Mouse (Mus musculus): ENCODE measurements at regions not wholly inside any gene's neighbourhood (a gene's known extent, or its start where the extent isn't known, plus 50 kb on each side); places are given as distances from the start of the nearest gene placed in this dataset.

DNA sequence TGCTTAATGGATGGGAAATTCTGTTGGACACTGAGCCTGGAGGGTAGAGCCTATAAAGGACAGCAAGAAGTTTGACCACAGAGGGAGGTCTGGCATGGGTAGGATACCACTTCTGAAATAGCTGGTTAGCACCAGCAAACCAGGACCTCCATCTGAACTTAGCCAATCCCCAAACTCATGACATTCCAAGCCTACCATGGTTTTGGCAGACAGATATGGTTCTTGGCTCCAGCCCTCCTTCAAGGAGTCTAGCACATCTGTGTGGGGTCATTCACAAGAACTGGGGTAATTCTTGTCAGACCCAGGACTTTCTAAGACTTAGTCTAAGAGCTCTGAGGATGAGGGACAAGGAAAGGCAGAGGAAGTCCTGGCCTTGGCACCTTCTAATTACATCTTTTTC is 187.7 kb downstream of the Phlda1 start:
- DNase-seq (ENCODE audit: low spot score in 2 of 2): no peak

DNA sequence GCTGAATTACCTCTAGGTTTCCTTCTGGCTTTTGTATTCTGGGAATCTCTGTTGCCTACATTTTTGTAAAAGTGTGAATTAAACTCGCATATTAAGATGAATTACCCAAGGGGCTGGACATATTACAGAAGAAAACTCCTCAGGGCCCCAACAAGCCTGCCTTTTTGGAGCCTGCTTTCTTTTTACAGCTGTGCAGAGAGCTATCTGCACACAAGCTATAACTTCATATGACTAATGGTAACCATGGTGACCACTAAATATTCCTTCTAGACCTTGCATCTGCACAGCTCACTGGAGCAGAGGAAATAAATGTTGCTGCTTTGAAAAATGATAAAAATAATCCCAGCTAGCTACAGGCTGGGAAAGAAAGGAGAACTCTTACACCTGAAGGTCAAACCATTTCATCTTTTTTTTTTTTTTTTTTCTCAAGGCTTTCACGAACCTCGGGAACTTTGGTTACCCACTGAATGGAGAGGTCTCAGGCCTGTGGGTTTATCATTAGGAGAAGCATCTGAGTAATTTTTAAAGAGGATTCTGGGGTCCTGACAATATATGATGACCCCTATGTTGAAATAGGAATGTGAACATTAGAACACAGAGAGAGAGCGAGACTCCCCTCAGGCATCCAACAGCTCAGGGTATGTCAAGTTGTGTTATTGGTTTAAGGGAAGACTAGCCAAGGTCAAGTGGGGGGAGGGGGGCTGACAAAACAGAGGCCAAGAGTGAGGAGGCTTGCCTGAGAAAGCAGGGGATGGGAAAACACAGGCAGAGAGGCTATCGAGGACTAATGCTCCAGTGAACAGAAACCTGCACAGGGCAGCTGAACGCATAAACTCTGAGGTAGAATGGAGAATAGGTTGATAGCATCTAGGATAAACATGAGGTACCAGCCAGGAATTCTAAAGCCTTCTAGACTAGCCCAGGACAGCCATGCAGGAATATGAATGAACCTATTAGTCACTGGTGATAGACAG is 188.4 kb downstream of the Phlda1 start:
- DNase-seq (ENCODE audit: low spot score in 2 of 2): no peak

DNA sequence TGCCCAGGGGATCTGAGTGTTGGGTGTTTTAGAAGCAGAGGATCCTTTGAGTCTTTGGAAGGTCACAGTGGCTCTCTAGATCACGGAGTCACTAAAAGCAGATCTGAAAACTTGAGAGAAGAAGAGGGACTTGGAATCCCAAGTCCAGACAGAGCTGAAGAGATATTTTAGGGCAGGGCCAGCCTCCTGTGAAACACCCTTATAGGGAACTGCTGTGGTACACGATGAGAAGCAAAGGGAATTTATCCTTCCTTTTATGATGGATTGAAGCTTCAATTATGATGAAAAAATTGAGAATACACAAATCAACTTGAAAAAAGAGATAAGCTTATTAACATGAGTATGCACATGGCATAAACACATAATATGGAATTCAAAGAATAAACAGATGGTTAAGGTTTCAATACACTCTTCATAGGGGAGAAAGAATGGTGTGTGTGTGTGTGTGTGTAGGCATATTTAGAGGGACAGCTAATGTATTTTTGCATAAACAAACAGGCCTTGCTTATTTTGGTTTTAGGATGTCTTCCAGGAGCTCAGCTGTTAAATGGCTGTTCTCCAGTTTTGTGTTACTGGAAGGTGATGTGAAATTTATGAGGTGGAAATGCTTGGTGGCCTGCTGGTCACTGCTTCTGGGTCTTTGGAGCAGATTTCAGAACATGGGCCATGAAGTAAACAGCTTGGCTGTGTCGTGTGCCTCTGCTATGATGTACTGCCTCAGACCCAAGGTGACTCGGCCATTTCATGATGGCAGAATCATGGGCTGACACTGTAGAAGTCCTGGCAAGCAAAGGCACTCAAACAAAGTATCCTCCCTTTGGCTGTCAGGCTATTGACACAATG is 190.1 kb downstream of the Phlda1 start:
- no peak for DNase-seq (ENCODE audit: low spot score in 2 of 2)

DNA sequence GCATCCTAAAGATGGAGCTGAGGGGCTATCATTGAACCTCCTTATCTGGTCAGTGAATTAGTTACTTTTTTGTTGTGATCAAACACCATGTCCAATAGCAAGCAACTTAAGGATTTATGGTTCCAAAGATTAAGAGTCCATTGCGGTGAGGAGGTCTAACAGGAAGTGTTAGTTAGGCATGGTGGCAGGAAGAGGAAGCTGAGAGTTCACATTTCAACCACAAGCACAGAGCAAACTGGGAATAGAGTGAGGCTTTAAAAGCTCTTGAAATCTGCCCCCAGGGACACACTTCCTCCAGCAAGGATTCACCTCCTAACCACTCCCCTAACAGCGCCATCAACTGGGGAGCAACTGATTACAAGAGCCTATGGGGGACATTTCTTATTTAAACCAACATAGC is 190.9 kb downstream of the Phlda1 start:
- DNase-seq (ENCODE audit: low spot score in 2 of 2): no peak

DNA sequence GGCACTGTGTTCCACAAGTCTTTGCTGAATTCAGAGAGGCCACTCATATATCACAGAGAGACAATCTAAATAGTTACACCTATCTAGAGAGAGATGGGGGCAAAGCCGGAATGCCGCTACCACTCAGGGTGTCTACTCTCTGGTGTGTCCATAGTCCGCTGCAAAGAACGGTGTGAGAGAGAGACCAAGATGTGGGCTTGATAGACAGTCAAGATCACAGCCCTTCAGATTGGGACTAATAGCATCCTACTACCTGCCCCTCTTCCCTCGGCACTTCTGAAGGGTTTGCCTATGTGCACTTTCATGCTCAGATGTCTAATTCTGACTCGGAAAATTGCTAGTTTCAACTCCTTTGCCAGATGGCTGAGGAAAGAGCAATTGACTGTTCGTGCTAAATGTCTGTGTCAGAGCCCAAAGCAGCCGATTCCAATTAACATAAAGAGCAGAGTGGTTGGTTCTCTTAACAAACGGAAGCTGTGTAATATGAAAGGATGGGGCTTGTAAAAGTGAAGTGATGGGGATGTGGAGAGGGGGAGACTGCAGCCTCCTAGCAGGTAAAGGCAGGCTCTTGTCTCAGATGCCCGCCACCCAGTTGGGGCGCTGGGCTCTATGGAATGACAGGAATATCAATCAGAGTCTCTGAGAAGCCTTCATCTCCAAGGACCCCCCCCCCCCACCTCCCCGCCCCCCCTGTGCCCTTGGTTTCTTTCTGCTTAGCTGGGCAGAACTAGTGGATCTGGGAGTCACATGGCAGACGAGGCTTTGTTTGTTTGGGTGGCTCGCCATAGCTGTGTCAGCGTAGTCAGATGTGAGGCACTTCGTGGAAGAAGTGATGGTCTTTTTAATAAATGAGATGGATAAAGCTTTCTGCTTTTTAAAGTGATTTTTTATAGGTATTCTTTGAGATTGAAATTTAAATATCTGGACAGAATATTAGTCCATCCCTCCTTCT is 193.7 kb downstream of the Phlda1 start:
- peak in 1 of 2 experiments; percentile 19 for DNase-seq (ENCODE audit: low spot score in 2 of 2)

DNA sequence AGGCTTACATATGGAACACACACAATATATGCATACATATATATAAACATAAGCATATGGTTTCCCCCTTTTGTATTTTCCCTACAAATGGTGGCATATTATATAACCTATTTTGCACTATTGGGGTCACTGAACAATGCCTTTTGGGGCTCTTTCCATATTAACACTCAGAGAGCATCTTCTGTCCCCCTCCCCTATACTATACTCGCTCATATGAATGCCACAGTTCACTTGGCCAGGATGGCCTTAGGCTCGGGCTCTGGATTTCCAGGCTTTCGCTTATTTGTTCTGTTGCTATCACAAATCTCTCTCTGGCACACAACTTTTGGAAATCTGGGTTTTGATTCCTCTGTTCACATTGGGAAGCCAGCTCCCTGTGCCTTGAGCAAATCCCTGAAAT is 194.5 kb downstream of the Phlda1 start:
- DNase-seq (ENCODE audit: low spot score in 2 of 2): no peak

DNA sequence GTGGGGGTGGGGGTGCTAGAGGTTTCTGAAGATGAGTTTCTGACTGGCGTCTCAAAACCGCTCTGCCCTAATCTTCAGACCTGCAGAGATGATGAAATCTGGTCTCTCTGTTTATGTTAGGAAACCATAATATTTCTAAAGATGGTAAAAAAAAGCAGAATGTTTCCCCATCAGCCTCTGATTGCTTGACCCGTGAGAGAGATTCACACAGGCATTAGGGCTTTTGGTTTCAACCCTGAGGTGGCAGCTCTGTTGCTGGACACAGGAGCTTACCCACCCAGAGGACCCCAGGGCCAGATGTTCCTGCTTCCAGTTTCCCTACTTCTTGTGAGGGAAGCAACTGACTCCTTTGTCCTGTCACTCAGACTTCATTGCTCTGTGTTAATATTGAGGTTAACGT is 195.1 kb downstream of the Phlda1 start:
- no peak for DNase-seq (ENCODE audit: low spot score in 2 of 2)

DNA sequence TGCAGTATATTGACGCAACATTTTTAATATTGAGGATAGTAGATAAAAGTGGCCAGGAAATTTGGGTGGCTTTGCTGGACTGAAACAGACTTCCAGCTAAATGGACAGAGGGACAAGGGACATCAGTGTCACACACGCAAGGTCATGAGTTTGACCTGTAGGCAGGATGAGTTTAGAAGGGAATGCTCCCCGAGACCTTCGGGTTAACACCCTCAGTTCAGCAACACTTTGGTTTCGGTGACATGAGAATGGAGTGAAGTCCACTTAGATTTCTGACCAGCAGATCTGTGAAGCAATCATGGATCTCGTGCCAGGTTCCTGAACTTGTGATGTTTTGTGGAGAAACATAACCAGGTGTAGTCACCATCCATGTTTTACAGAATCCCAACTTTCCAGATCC is 196.3 kb downstream of the Phlda1 start:
- no peak for DNase-seq (ENCODE audit: low spot score in 2 of 2)

DNA sequence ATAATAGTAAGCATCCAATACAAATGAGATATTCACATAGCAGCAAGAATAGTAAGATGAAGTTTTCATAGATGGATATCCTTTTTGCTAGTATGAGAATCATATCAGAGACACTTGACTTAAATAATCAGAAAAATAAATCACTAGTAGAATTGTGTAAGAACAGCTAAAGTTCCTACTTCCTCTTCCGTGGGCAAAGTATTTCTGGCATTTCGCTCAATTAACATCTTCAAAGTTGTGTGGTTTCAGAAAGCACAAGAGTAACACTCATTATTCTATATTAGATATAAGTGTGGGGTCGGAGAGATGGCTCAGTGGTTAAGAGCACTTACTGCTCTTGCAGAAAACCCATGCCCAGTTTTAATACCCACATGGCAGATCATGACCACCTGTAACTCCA is 197.4 kb downstream of the Phlda1 start:
- no peak for DNase-seq (ENCODE audit: low spot score in 2 of 2)

DNA sequence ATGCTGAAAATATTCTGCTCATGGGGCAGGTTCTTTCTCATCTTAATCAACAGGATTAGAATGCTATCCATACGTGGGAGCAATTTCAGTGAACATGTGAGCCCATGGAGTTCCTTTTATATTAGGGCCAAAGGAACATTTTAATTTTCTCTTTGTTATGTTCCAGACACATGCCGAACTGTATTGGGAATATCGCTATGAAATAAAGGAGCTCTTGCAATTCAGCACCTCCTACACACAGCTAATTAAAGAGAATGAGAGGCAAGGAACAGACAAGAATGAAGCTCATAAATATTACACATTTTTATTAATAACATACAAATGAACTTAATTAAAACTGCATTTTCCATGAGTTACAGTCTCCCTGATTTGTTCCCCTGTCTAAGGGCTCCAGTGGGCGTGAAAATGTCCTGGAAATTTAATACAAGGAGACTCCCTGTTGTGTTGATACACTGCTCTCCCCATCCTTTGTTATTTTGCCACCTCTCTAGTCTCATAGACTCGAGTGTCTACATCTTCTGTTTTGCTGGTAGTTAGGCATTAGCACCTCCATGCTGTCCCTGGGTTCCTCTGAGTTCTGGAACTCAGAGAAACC is 205.5 kb downstream of the Phlda1 start:
- no peak for DNase-seq (ENCODE audit: low spot score in 2 of 2)

DNA sequence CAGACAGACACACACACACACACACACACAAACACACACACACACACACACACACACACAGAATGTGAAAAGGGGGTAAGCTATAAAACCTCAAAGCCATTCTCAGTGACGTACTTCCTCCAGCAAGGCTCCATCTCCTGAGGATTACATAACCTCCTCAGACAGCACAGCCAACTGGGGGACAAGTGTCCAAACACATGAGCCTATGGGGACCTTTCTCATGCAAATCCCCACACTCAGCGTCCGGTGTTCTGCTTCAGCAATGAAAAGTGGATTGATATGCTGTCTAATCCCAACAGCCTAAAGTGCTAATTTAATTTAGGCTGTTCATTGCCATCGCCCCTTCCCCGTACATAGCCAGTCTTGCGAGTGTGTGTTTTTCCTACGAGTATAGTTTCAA is 206.9 kb downstream of the Phlda1 start:
- DNase-seq (ENCODE audit: low spot score in 2 of 2): no peak

DNA sequence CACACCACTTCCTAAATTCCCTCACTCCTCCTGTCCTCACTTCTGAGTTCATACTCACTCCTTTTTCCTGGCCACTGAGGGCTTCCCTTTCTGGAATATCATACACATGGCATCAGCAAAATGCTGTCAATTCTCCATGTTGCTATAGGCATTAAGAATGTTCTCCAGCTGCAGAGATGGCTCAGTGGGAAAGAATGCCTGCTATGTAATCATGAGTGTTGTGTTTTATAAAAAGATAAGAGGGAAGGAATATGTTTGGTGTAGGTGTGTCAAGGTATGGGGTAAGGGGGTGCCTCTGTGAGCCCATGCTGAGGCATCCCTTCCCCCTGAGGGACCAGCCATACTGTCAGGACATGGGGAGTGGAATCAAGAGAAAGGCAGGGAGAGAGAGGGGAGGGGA is 207.6 kb downstream of the Phlda1 start:
- no peak for DNase-seq (ENCODE audit: low spot score in 2 of 2)

DNA sequence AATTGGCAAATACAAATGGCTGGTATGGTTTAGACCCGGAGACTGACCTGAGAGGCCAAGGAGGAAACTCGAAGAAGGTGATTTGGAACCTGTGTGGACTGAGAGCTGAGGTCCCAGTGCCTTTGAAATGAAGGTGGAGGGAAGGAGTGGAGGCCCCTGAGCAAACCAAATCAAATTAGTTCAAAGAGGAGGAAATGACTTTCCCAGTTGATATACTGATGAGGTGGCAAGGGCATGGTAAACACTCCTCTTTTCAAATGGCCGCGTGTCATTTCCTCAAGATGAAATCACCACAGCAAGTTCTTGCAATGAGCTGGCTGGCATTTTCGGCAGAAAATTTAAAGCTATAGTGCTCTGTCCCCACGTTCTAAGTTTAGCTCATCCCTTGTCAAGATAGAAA is 209.1 kb downstream of the Phlda1 start:
- DNase-seq (ENCODE audit: low spot score in 2 of 2): no peak

DNA sequence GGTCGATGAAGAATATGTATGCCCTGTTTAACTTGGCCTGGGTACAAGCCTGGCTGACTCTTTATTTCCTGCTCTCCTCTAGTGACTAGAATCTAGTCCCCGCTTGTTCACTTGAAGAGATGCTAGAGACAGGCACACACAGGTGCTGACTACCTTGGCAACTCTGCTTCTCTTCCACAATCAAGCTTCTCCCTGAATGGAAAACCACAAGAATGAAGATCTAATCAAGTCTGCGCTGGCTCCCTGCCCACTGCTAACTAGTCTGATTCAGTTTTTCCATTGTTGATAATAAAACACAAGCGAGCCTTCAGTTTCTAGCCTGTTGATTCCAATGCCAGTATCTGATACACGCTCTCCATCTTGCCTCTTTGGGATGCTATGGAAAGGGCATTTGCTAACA is 213.5 kb downstream of the Phlda1 start:
- peak; percentile 22 to 31 for DNase-seq (ENCODE audit: low spot score in 2 of 2)

DNA sequence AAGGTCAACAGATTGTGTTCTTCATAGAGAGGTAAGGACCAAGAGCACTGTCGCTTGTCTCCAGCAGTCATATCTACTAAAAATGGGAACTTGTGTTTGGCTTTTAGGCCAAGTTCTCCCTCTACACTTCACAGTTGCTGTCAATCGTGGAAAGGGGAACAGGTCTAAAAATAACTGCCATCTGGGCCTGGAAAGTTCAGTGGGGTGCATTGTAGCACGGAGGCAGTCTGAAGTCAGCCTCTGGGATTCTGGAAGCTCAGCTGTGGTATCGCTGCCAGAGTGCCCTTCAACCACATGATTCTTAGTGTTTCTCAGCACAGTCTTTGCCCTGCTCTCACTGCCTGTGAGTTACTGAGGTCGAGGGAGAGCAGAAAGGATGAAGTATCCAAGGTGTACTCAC is 215.0 kb downstream of the Phlda1 start:
- DNase-seq (ENCODE audit: low spot score in 2 of 2): peak in 1 of 2 experiments; percentile 12

DNA sequence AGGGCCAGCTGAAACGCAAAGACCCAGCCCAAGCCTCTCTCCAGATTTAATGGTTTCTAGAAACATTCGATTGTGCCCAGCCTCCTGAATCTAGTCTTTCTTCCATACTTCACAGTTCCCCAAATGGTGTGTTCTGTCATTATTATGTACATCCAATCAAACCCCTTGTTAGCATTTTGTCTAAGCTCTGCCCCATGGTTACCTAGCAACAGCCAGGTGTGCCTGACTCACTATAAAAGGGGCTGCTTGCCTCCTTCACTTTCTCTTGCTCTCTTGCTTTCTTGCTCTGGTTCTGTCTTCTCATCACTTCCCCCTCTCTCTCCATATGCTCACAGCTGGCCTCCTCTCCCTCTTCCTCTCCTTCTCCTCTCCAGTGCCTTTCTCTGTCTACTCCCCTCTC is 217.8 kb downstream of the Phlda1 start:
- no peak for DNase-seq (ENCODE audit: low spot score in 2 of 2)

DNA sequence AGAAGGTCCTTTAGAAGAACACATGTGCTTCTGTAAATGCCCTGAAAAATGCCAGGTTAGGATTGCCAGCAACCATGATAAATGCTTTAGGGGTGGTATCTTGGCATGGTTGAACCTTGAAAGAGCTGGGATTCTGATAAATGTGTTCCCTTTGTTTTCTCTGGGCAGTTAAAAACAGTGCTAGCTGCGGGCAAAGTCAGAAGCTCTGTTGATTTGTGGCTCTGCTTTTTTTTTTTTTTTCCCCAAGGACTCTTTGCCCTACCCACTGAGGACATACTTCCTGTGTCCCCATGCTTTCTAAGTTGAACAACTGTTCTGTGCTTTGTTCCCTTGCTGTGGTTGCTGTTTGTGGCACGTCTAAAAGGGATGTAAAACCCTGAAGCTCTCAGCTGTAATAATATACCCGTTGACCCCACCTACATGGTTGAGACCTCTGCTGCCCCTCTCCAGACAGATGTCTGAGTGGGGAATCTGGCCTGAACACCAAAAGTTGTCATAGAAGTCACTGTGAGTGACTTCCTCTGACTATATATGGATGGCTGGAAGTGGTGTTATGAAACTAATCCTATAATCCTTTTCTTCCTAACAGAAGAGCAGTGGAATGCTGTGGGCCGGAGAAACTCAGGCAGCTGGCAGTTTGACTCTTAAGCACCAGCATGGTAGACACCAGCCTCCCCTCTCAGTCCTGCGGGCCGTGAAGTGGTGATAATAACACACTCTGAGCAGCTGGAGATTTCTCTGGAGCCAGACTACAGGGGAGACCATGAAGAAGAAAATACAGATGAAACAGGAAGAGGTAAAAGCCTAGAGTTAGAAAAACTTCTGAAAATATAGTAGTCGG is 218.7 kb downstream of the Phlda1 start:
- no peak for DNase-seq (ENCODE audit: low spot score in 2 of 2)

DNA sequence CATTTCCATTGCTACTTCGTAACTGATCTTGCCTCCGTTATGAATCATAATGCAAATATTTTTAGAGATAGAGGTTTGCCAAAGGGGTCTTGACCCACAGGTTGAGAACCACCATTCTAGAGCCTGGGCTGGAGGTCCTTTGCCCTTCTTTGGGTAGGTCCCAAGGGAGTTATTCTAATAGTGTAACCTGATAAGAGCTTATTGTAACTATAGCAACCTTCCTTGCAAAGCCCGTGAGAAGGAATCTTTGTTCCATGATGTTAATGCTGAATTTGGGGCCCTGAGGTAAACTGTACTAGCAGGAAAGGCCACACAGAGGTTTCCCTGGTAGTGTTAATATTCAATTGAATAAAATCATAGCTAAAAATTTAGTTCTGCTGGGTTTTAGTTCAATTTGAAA is 229.9 kb downstream of the Phlda1 start:
- DNase-seq (ENCODE audit: low spot score in 2 of 2): no peak

DNA sequence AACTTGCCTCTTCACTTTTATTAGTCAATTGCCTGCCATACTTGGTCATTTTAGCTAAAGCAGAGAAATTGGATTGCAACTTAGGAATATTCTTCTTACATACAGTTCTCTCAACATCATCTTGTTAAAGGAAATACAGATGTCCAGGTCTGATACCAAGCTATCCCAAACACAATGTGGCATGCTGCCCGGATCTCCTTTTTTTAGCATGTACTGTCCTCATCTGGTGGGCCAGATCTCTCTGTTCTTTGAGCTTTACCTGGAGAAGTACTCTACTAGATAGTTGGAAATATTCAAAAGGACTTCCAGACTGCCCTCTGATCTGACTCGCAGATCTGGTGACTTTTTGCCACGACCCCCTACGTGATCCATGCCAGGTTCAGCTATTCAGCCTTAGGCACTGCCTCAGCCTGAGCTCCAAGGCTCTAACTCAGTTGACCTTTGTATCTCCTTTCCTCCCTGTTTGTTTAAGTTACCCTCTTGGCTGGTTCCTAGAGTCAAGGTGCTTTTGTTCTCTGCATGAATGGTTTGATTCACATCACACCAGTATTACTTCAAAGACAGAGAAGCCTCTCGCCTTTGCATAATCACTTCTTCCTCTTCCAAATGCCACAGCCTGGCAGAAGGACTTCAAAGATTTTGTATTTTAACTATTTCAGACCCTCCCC is 232.9 kb upstream of the Krr1 start:
- no peak for DNase-seq (ENCODE audit: low spot score in 2 of 2)

Data from layer of hippocampus, postnatal 14 days (tissue).